Mouse (Mus musculus) stomach, postnatal 0 days (tissue): ENCODE measurements around the gene Krt7. TPM values are rescaled to one million over a fixed set of nuclear protein-coding genes. Genes with fewer than 3 reads are reported as not detected.

Experiments
- ATAC-seq: fragments of 200-750 bp; cut with Nextera tagmentation; 2 replicates; pipeline ENCODE4 v1.8.0; 2017; ENCODE audit not compliant: low FRiP score, low TSS enrichment
- DNase-seq: peaks from one replicate; pipeline ENCODE4 v3.0.0-alpha.2; 2016; ENCODE audit warnings: low spot score
- H3K27ac ChIP-seq: fragments of 300-500 bp; sonication (generic); replicated peaks from 2 replicates; pipeline ENCODE4 v1.5.1; 2014; ENCODE audit warnings: mild to moderate bottlenecking, control low read depth
- H3K27me3 ChIP-seq: fragments of 300-500 bp; sonication (generic); 2 replicates; pipeline ENCODE4 v1.6.1; 2014; ENCODE audit warnings: low read length; ENCODE audit not compliant: control insufficient read depth, insufficient read depth
- H3K36me3 ChIP-seq: fragments of 300-500 bp; sonication (generic); 2 replicates; pipeline ENCODE4 v1.6.1; 2014; ENCODE audit warnings: low read length, mixed read lengths; ENCODE audit not compliant: control insufficient read depth, insufficient read depth
- H3K4me1 ChIP-seq: fragments of 300-500 bp; sonication (generic); replicated peaks from 2 replicates; pipeline ENCODE4 v1.6.1; 2014; ENCODE audit warnings: antibody characterized with exemption; ENCODE audit not compliant: control insufficient read depth, insufficient read depth
- H3K4me2 ChIP-seq: fragments of 300-500 bp; sonication (generic); replicated peaks from 2 replicates; pipeline ENCODE4 v1.6.1; 2014; ENCODE audit warnings: low read depth, mild to moderate bottlenecking, control low read depth, moderate library complexity
- H3K4me3 ChIP-seq: fragments of 300-500 bp; sonication (generic); 2 replicates; pipeline ENCODE4 v1.5.1; 2014; ENCODE audit warnings: low read depth, low read length, control low read depth
- H3K9ac ChIP-seq: fragments of 300-500 bp; sonication (generic); 2 replicates; pipeline ENCODE4 v1.6.1; 2014; ENCODE audit warnings: mild to moderate bottlenecking, low read length, control low read depth, mixed read lengths
- H3K9me3 ChIP-seq: fragments of 300-500 bp; sonication (generic); 2 replicates; pipeline ENCODE4 v1.6.1; 2016; ENCODE audit warnings: low read length; ENCODE audit not compliant: control insufficient read depth
- CTCF ChIP-seq: IDR thresholded peaks from 2 replicates; pipeline ENCODE4 v1.5.1; 2016; ENCODE audit warnings: antibody characterized with exemption, low read depth, mild to moderate bottlenecking, moderate library complexity
- EP300 ChIP-seq: optimal IDR thresholded peaks from 2 replicates; pipeline ENCODE3; 2016; ENCODE audit warnings: antibody characterized with exemption
- WGBS: fragments of 180-500 bp; shearing (Covaris S2); extraction: QIAGEN DNeasy Blood & Tissue Kit; methylation state at CpG from one replicate; pipeline ENCODE4 v1.1.7; 2014; 5-methylcytosine and 5-hydroxymethylcytosine counted together
- polyA plus RNA-seq: library from polyadenylated mRNA; unstranded; fragments of >200 nt; fragmentation: Nextera tagmentation; extraction: Ambion mirVana; gene quantifications from 2 replicates; pipeline ENCODE4 v1.2.1, GENCODE M21; 2015

Krt7 gene
- polyA plus RNA-seq, 1 experiment from 2014 or later, result 191 TPM

DNA sequence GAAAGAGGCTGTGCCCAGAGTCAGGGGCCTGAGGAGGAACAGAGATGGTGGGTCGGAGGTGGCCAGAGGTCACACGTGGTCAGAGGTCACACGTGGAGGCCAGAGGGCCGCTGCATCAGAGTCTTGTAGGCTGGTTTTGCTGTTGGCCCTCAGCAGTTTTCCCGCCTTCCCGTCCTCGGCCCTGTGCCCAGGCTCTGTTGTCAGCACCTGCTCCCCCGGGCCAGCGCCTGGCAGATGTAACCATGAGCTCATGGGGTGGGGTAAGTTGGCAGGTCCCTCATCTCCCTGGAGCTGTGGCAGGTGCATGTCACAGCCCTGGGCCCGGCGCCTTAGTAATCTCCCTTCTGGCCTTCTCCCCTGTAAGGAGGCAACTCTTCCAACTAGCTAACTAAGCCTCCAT is 28.0 kb upstream of the Krt7 start:
- no peak for DNase-seq
- TF ChIP-seq EP300 (no peak), CTCF (no peak)
- WGBS, result 75% methylated on average over 11 of the region's 11 CpGs
- Histone ChIP-seq H3K4me3 (no peak overlapping the region), H3K9me3 (no peaks in the 10 kb centered on the region), H3K27ac (no peak overlapping the region), H3K36me3 (no peaks in the 10 kb centered on the region), H3K4me1 (peaks cover 3% of the 10 kb centered on the region; the same call in 1 of the 2 replicates), H3K27me3 (no peaks in the 10 kb centered on the region), H3K9ac (no peak overlapping the region), H3K4me2 (no peak overlapping the region)
- no peak for ATAC-seq

DNA sequence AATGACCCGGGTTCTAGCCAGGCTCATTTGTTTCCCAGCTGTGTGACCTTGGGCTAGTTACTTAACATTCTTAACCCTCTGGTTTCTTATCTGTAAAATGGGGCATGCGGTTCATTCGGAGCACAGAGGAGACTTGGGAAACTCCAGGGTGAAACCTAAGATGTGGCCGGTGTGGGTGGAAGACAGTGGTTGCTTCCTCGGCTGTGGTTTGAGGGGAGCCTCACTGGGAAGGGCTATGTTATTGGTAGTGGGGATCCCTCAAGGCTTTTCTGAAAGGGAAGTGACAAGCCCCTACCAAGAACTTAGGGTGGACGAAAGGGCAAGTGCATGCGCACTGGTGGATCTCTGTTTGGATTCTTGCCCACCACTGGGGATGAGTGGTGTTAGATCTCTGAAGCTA is 26.2 kb upstream of the Krt7 start:
- WGBS, result 73% methylated on average over 7 of the region's 7 CpGs
- no peak overlapping the region for H3K27ac ChIP-seq
- H3K9me3 ChIP-seq, result no peaks in the 10 kb centered on the region
- TF ChIP-seq EP300 (no peak), CTCF (no peak)
- DNase-seq (no peak), ATAC-seq (no peak)
- H3K4me2 ChIP-seq, result no peak overlapping the region
- H3K27me3 ChIP-seq, result no peaks in the 10 kb centered on the region
- H3K4me3 ChIP-seq, result no peak overlapping the region
- H3K36me3 ChIP-seq, result no peaks in the 10 kb centered on the region
- H3K4me1 ChIP-seq, result peaks cover 3% of the 10 kb centered on the region; the same call in 1 of the 2 replicates
- H3K9ac ChIP-seq, result no peak overlapping the region

DNA sequence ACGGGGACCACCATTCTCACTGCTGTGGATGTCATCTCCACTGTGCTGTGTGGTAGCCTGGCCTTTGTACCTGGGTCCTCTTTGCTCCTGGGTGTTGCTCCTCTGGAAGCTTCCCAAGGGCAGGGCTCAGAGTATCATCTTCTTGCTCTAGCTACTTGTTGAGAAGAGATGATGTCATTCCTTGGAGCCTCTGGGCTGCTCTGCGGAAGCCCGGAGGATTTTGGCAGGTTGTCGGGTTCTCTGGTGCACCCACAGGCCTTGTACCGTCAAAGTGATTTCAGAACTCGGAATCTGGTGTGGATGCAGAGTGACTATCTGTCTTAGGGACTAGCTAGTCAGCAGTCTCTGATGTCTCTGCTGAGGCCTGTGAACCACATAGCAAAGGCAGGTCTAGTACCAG is 25.8 kb upstream of the Krt7 start:
- no peak overlapping the region for H3K27ac ChIP-seq
- no peak overlapping the region for H3K9ac ChIP-seq
- no peaks in the 10 kb centered on the region for H3K36me3 ChIP-seq
- H3K9me3 ChIP-seq, result no peaks in the 10 kb centered on the region
- TF ChIP-seq CTCF, result no peak
- no peak for TF ChIP-seq EP300
- no peak overlapping the region for H3K4me3 ChIP-seq
- peaks cover 3% of the 10 kb centered on the region; the same call in 1 of the 2 replicates for H3K4me1 ChIP-seq
- WGBS, result 59% methylated on average over 6 of the region's 6 CpGs
- no peak overlapping the region for H3K4me2 ChIP-seq
- ATAC-seq (no peak), DNase-seq (no peak)
- no peaks in the 10 kb centered on the region for H3K27me3 ChIP-seq

DNA sequence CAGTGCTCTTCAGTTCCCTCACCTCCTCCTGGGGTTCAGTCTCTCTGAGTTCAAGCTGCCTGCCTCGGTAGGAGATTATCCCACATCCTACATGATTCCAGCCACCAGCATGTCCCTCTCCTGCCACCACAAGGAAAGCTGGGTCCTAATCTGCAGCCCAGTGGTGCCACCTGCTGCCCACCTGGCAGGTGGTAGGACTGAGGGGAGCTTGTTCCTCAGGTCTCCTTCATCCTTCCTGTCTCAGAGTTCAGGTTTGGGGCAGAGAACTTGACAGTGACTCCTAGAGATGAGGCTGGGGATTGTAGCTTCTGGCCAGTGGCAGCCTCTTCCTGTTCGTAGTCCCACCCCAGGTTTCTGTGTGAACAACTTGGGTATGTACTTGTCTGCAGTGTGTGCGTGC is 23.7 kb upstream of the Krt7 start:
- TF ChIP-seq EP300 (no peak), CTCF (peak; percentile 86)
- Histone ChIP-seq H3K4me1 (no peaks in the 10 kb centered on the region), H3K27me3 (no peaks in the 10 kb centered on the region), H3K9me3 (no peaks in the 10 kb centered on the region), H3K9ac (no peak overlapping the region), H3K36me3 (no peaks in the 10 kb centered on the region), H3K27ac (0 out of 2 replicates have a peak overlapping the region, but pooled peaks have one; percentile 40), H3K4me2 (no peak overlapping the region), H3K4me3 (no peak overlapping the region)
- 52% methylated on average over 3 of the region's 3 CpGs for WGBS
- ATAC-seq, result peak; percentile 41; the same call in 1 of the 2 replicates
- DNase-seq, result peak; percentile 79

DNA sequence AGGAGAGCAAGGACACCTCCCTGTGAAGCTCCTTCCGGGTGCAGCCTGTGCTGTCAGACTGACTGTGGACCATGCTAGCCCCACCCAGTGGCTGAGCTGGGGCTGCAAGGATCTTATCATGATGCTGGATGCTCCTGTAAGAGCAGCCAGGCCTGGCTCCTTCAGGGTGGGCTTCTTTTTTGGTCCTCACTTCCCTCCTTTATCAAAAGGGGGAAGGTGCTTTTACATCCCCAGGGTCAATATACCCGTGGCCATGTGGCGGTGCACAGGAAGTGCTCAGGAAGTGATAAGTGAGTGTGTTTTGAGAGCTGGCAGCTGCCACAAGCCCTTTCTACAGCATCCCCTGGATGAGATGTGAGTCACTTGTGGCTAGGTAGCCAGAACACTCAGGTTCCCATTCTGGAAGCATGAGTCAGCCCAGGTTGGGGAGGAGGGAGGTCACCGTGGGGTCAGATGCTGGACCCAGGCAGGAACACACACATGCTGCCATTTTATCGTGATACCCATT is 22.8 kb upstream of the Krt7 start:
- TF ChIP-seq EP300 (no peak), CTCF (peak; percentile 64)
- peak; percentile 55 for ATAC-seq
- Histone ChIP-seq H3K4me1 (no peaks in the 10 kb centered on the region), H3K27me3 (no peaks in the 10 kb centered on the region), H3K9ac (no peak overlapping the region), H3K27ac (peak overlapping the region; percentile 45; the same call in 1 of the 2 replicates), H3K4me2 (no peak overlapping the region), H3K36me3 (no peaks in the 10 kb centered on the region), H3K9me3 (no peaks in the 10 kb centered on the region), H3K4me3 (no peak overlapping the region)
- 36% methylated on average over 5 of the region's 5 CpGs for WGBS
- DNase-seq, result peak; percentile 53

DNA sequence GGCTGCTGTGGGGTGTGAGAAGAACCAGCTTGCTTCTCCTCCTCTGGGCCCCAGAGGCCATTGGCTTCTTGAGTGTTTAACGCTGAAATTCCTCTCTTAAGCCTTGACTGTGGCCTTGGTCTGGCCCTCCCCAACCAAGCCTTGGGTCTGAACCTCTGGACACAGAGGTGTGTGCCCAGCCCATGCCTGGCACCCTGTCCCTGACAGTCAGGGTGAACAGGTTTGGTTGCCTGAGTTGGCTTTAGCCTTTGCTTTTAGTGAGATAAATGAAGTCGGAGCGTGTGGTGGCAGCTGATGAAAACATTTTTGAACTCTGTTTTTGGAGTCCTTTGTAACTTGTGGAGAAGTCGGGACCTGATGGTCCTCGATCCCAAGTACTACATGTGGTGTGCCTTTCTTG is 20.6 kb upstream of the Krt7 start:
- H3K27ac ChIP-seq, result peak overlapping the region; percentile 61
- ATAC-seq, result no peak
- WGBS, result 71% methylated on average over 5 of the region's 5 CpGs
- H3K9ac ChIP-seq, result no peak overlapping the region
- H3K36me3 ChIP-seq, result no peaks in the 10 kb centered on the region
- H3K4me3 ChIP-seq, result no peak overlapping the region
- H3K9me3 ChIP-seq, result no peaks in the 10 kb centered on the region
- no peak overlapping the region for H3K4me2 ChIP-seq
- TF ChIP-seq CTCF (no peak), EP300 (no peak)
- no peaks in the 10 kb centered on the region for H3K27me3 ChIP-seq
- H3K4me1 ChIP-seq, result no peaks in the 10 kb centered on the region
- DNase-seq, result no peak
